Mouse (Mus musculus): ENCODE measurements at regions not wholly inside any gene's neighbourhood (a gene's known extent, or its start where the extent isn't known, plus 50 kb on each side); places are given as distances from the start of the nearest gene placed in this dataset.

- no peaks in the 10 kb centered on the region for H3K27me3 ChIP-seq (ENCODE audit: control insufficient read depth, insufficient read depth, insufficient read length)
- H3K79me3 ChIP-seq (ENCODE audit: low read depth), result no peaks in the 10 kb centered on the region
- TF ChIP-seq USF1 (IDR thresholded peaks at IDR 0.05; ENCODE audit: low read depth), result no peak
- no peak for TF ChIP-seq MAX (IDR thresholded peaks at IDR 0.05)
- TF ChIP-seq CTCF (IDR thresholded peaks at IDR 0.05; ENCODE audit: control insufficient read depth, insufficient read depth, insufficient read length), result no peak
- no peak for TF ChIP-seq CEBPB (IDR thresholded peaks at IDR 0.05; ENCODE audit: low read depth)
- TF ChIP-seq MYOD1 (IDR thresholded peaks at IDR 0.05; ENCODE audit: control insufficient read depth, insufficient read length, low read depth), result no peak
- no peak for TF ChIP-seq MYOG (IDR thresholded peaks at IDR 0.05; ENCODE audit: control insufficient read depth, extremely low read depth, insufficient read length)
- TF ChIP-seq FOSL1 (IDR thresholded peaks at IDR 0.05; ENCODE audit: insufficient read depth, low read length, poor library complexity, severe bottlenecking), result no peak
- no peaks in the 10 kb centered on the region for H3K36me3 ChIP-seq (ENCODE audit: control insufficient read depth, insufficient read depth)
- no peaks in the 10 kb centered on the region for H3K79me2 ChIP-seq (ENCODE audit: control insufficient read depth, insufficient read depth)
- H3ac ChIP-seq (ENCODE audit: control insufficient read depth, insufficient read length, low read depth), result no peak overlapping the region
- H3K4me3 ChIP-seq (ENCODE audit: insufficient read depth, poor library complexity, severe bottlenecking), result no peak overlapping the region
These were observed 168.7 kb downstream of the Vrk1 start for GRCm38 (mm10) chr12:106178688-106179205.

- TF ChIP-seq USF1 (IDR thresholded peaks at IDR 0.05; ENCODE audit: low read depth) (no peak), CEBPB (IDR thresholded peaks at IDR 0.05; ENCODE audit: low read depth) (no peak), FOSL1 (IDR thresholded peaks at IDR 0.05; ENCODE audit: insufficient read depth, low read length, poor library complexity, severe bottlenecking) (no peak), CTCF (IDR thresholded peaks at IDR 0.05; ENCODE audit: control insufficient read depth, insufficient read depth, insufficient read length) (no peak), MYOG (IDR thresholded peaks at IDR 0.05; ENCODE audit: control insufficient read depth, extremely low read depth, insufficient read length) (no peak), MYOD1 (IDR thresholded peaks at IDR 0.05; ENCODE audit: control insufficient read depth, insufficient read length, low read depth) (no peak), MAX (IDR thresholded peaks at IDR 0.05) (no peak)
- Histone ChIP-seq H3K27me3 (ENCODE audit: control insufficient read depth, insufficient read depth, insufficient read length) (peaks cover 3% of the 10 kb centered on the region), H3K36me3 (ENCODE audit: control insufficient read depth, insufficient read depth) (no peaks in the 10 kb centered on the region), H3K4me3 (ENCODE audit: insufficient read depth, poor library complexity, severe bottlenecking) (no peak overlapping the region), H3K79me3 (ENCODE audit: low read depth) (no peaks in the 10 kb centered on the region), H3ac (ENCODE audit: control insufficient read depth, insufficient read length, low read depth) (no peak overlapping the region), H3K79me2 (ENCODE audit: control insufficient read depth, insufficient read depth) (no peaks in the 10 kb centered on the region)
These were observed 172.9 kb downstream of the Vrk1 start for GRCm38 (mm10) chr12:106182923-106183322.

GRCm38 (mm10) chr12:106183973-106184372 is 173.9 kb downstream of the Vrk1 start:
- H3ac ChIP-seq (ENCODE audit: control insufficient read depth, insufficient read length, low read depth), result no peak overlapping the region
- H3K27me3 ChIP-seq (ENCODE audit: control insufficient read depth, insufficient read depth, insufficient read length), result peaks cover 3% of the 10 kb centered on the region
- TF ChIP-seq CTCF (IDR thresholded peaks at IDR 0.05; ENCODE audit: control insufficient read depth, insufficient read depth, insufficient read length) (no peak), CEBPB (IDR thresholded peaks at IDR 0.05; ENCODE audit: low read depth) (no peak), FOSL1 (IDR thresholded peaks at IDR 0.05; ENCODE audit: insufficient read depth, low read length, poor library complexity, severe bottlenecking) (no peak), MAX (IDR thresholded peaks at IDR 0.05) (no peak), USF1 (IDR thresholded peaks at IDR 0.05; ENCODE audit: low read depth) (no peak), MYOD1 (IDR thresholded peaks at IDR 0.05; ENCODE audit: control insufficient read depth, insufficient read length, low read depth) (no peak), MYOG (IDR thresholded peaks at IDR 0.05; ENCODE audit: control insufficient read depth, extremely low read depth, insufficient read length) (no peak)
- H3K4me3 ChIP-seq (ENCODE audit: insufficient read depth, poor library complexity, severe bottlenecking), result no peak overlapping the region
- H3K79me3 ChIP-seq (ENCODE audit: low read depth), result no peaks in the 10 kb centered on the region
- H3K36me3 ChIP-seq (ENCODE audit: control insufficient read depth, insufficient read depth), result no peaks in the 10 kb centered on the region
- H3K79me2 ChIP-seq (ENCODE audit: control insufficient read depth, insufficient read depth), result no peaks in the 10 kb centered on the region

GRCm38 (mm10) chr12:106185398-106186077 is 175.5 kb downstream of the Vrk1 start:
- Histone ChIP-seq H3K36me3 (ENCODE audit: control insufficient read depth, insufficient read depth) (no peaks in the 10 kb centered on the region), H3K4me3 (ENCODE audit: insufficient read depth, poor library complexity, severe bottlenecking) (no peak overlapping the region), H3K27me3 (ENCODE audit: control insufficient read depth, insufficient read depth, insufficient read length) (peaks cover 3% of the 10 kb centered on the region), H3K79me2 (ENCODE audit: control insufficient read depth, insufficient read depth) (no peaks in the 10 kb centered on the region), H3K79me3 (ENCODE audit: low read depth) (no peaks in the 10 kb centered on the region), H3ac (ENCODE audit: control insufficient read depth, insufficient read length, low read depth) (no peak overlapping the region)
- TF ChIP-seq CEBPB (IDR thresholded peaks at IDR 0.05; ENCODE audit: low read depth) (no peak), FOSL1 (IDR thresholded peaks at IDR 0.05; ENCODE audit: insufficient read depth, low read length, poor library complexity, severe bottlenecking) (no peak), MAX (IDR thresholded peaks at IDR 0.05) (no peak), CTCF (IDR thresholded peaks at IDR 0.05; ENCODE audit: control insufficient read depth, insufficient read depth, insufficient read length) (no peak), USF1 (IDR thresholded peaks at IDR 0.05; ENCODE audit: low read depth) (no peak), MYOG (IDR thresholded peaks at IDR 0.05; ENCODE audit: control insufficient read depth, extremely low read depth, insufficient read length) (no peak), MYOD1 (IDR thresholded peaks at IDR 0.05; ENCODE audit: control insufficient read depth, insufficient read length, low read depth) (no peak)

- Histone ChIP-seq H3K79me2 (ENCODE audit: control insufficient read depth, insufficient read depth) (no peaks in the 10 kb centered on the region), H3K79me3 (ENCODE audit: low read depth) (no peaks in the 10 kb centered on the region), H3K27me3 (ENCODE audit: control insufficient read depth, insufficient read depth, insufficient read length) (peaks cover 3% of the 10 kb centered on the region), H3K4me3 (ENCODE audit: insufficient read depth, poor library complexity, severe bottlenecking) (no peak overlapping the region), H3ac (ENCODE audit: control insufficient read depth, insufficient read length, low read depth) (no peak overlapping the region), H3K36me3 (ENCODE audit: control insufficient read depth, insufficient read depth) (no peaks in the 10 kb centered on the region)
- TF ChIP-seq CTCF (IDR thresholded peaks at IDR 0.05; ENCODE audit: control insufficient read depth, insufficient read depth, insufficient read length), result no peak
- no peak for TF ChIP-seq USF1 (IDR thresholded peaks at IDR 0.05; ENCODE audit: low read depth)
- no peak for TF ChIP-seq FOSL1 (IDR thresholded peaks at IDR 0.05; ENCODE audit: insufficient read depth, low read length, poor library complexity, severe bottlenecking)
- no peak for TF ChIP-seq MYOG (IDR thresholded peaks at IDR 0.05; ENCODE audit: control insufficient read depth, extremely low read depth, insufficient read length)
- no peak for TF ChIP-seq MAX (IDR thresholded peaks at IDR 0.05)
- TF ChIP-seq CEBPB (IDR thresholded peaks at IDR 0.05; ENCODE audit: low read depth), result no peak
- TF ChIP-seq MYOD1 (IDR thresholded peaks at IDR 0.05; ENCODE audit: control insufficient read depth, insufficient read length, low read depth), result no peak
These were observed 176.5 kb downstream of the Vrk1 start for GRCm38 (mm10) chr12:106186501-106186900.
